Mouse (Mus musculus) lung, postnatal 0 days (tissue): ENCODE measurements around the gene Gtdc1. TPM values are rescaled to one million over a fixed set of nuclear protein-coding genes. Genes with fewer than 3 reads are reported as not detected.
"Not testable (repeated sequence)": the region's sequence is repeated elsewhere in the genome, so short reads cannot be mapped to it uniquely, and the experiment has no call there.

Experiments
- ATAC-seq: fragments of 200-750 bp; cut with Nextera tagmentation; 2 replicates; pipeline ENCODE4 v1.8.0; 2017; ENCODE audit warnings: moderate library complexity
- DNase-seq: peaks from one replicate; pipeline ENCODE4 v3.0.0-alpha.2; 2016; ENCODE audit warnings: low spot score
- H3K27ac ChIP-seq: fragments of 300-500 bp; sonication (generic); 2 replicates; pipeline ENCODE4 v1.5.1; 2014; ENCODE audit warnings: antibody characterized with exemption, mild to moderate bottlenecking, low read length, mixed read lengths
- H3K27me3 ChIP-seq: fragments of 300-500 bp; sonication (generic); replicated peaks from 2 replicates; pipeline ENCODE4 v1.6.1; 2014; ENCODE audit warnings: low read length, mixed read lengths; ENCODE audit not compliant: insufficient read depth
- H3K36me3 ChIP-seq: fragments of 300-500 bp; sonication (generic); 2 replicates; pipeline ENCODE4 v1.6.1; 2014; ENCODE audit warnings: low read length, mixed read lengths; ENCODE audit not compliant: insufficient read depth
- H3K4me1 ChIP-seq: fragments of 300-500 bp; sonication (generic); 2 replicates; pipeline ENCODE4 v1.6.1; 2014; ENCODE audit warnings: antibody characterized with exemption, low read depth, low read length, mixed read lengths; ENCODE audit not compliant: insufficient read depth
- H3K4me2 ChIP-seq: fragments of 300-500 bp; sonication (generic); replicated peaks from 2 replicates; pipeline ENCODE4 v1.6.1; 2014; ENCODE audit warnings: low read depth, mild to moderate bottlenecking, low read length, moderate library complexity, mixed read lengths
- H3K4me3 ChIP-seq: fragments of 300-500 bp; sonication (generic); 2 replicates; pipeline ENCODE4 v1.5.1; 2014; ENCODE audit warnings: low read depth, low read length
- H3K9ac ChIP-seq: fragments of 300-500 bp; sonication (generic); replicated peaks from 2 replicates; pipeline ENCODE4 v1.6.1; 2014; ENCODE audit warnings: low read depth, mild to moderate bottlenecking
- H3K9me3 ChIP-seq: fragments of 300-500 bp; sonication (generic); 2 replicates; pipeline ENCODE4 v1.6.1; 2016; ENCODE audit warnings: low read length, mixed read lengths
- CTCF ChIP-seq: IDR thresholded peaks from 2 replicates; pipeline ENCODE4 v1.5.1; 2016; ENCODE audit warnings: antibody characterized with exemption, mild to moderate bottlenecking
- EP300 ChIP-seq: IDR thresholded peaks from 2 replicates; pipeline ENCODE4 v1.6.1; 2016; ENCODE audit warnings: antibody characterized with exemption, mild to moderate bottlenecking, control low read depth
- WGBS: fragments of 180-500 bp; shearing (Covaris S2); extraction: QIAGEN DNeasy Blood & Tissue Kit; methylation state at CpG from one replicate; pipeline ENCODE4 v1.1.7; 2014; 5-methylcytosine and 5-hydroxymethylcytosine counted together
- polyA plus RNA-seq: library from polyadenylated mRNA; unstranded; fragments of >200 nt; fragmentation: Nextera tagmentation; extraction: Ambion mirVana; gene quantifications from 2 replicates; pipeline ENCODE4 v1.2.1, GENCODE M21; 2015

The Gtdc1 gene
- polyA plus RNA-seq, 1 experiment from 2014 or later, result 10.0 TPM

GRCm38 (mm10) chr2:44625154-44625553 is 302.3 kb downstream of the Gtdc1 start:
- TF ChIP-seq EP300 (no peak), CTCF (no peak)
- DNase-seq (no peak), ATAC-seq (no peak)
- H3K9me3 ChIP-seq, result no peaks in the 10 kb centered on the region
- H3K9ac ChIP-seq, result no peak overlapping the region
- no peaks in the 10 kb centered on the region for H3K4me1 ChIP-seq
- H3K4me3 ChIP-seq, result no peak overlapping the region
- no peaks in the 10 kb centered on the region for H3K27me3 ChIP-seq
- H3K36me3 ChIP-seq, result no peaks in the 10 kb centered on the region
- 72% methylated on average over 3 of the region's 3 CpGs for WGBS
- H3K4me2 ChIP-seq, result no peak overlapping the region
- H3K27ac ChIP-seq, result no peak overlapping the region

- WGBS, result 71% methylated on average over 3 of the region's 3 CpGs
- Histone ChIP-seq H3K4me1 (no peaks in the 10 kb centered on the region), H3K9ac (no peak overlapping the region), H3K4me3 (no peak overlapping the region), H3K27ac (no peak overlapping the region), H3K36me3 (no peaks in the 10 kb centered on the region), H3K27me3 (no peaks in the 10 kb centered on the region), H3K9me3 (no peaks in the 10 kb centered on the region), H3K4me2 (no peak overlapping the region)
- TF ChIP-seq CTCF, result no peak
- TF ChIP-seq EP300, result no peak
- ATAC-seq, result no peak
- DNase-seq, result no peak
These were observed 305.0 kb downstream of the Gtdc1 start for GRCm38 (mm10) chr2:44622471-44622870.

- not testable (repeated sequence) for H3K4me3 ChIP-seq, H3K9ac ChIP-seq, ATAC-seq, H3K27ac ChIP-seq, H3K4me2 ChIP-seq, H3K36me3 ChIP-seq, H3K4me1 ChIP-seq, H3K9me3 ChIP-seq, DNase-seq, H3K27me3 ChIP-seq
- WGBS, result 81% methylated on average over 3 of the region's 3 CpGs
These were observed 327.8 kb downstream of the Gtdc1 start for GRCm38 (mm10) chr2:44599653-44600052.

- H3K4me3 ChIP-seq, result no peak overlapping the region
- ATAC-seq (no peak), DNase-seq (no peak)
- H3K27me3 ChIP-seq, result no peaks in the 10 kb centered on the region
- H3K27ac ChIP-seq, result no peak overlapping the region
- no peak overlapping the region for H3K9ac ChIP-seq
- no peaks in the 10 kb centered on the region for H3K4me1 ChIP-seq
- H3K36me3 ChIP-seq, result no peaks in the 10 kb centered on the region
- H3K4me2 ChIP-seq, result no peak overlapping the region
- H3K9me3 ChIP-seq, result no peaks in the 10 kb centered on the region
- WGBS, result 73% methylated on average over 1 of the region's 1 CpGs
- no peak for TF ChIP-seq EP300
- no peak for TF ChIP-seq CTCF
These were observed 333.2 kb downstream of the Gtdc1 start for GRCm38 (mm10) chr2:44594276-44594675.

GRCm38 (mm10) chr2:44590881-44591280 is 336.6 kb downstream of the Gtdc1 start:
- TF ChIP-seq EP300, result no peak
- TF ChIP-seq CTCF, result no peak
- no peaks in the 10 kb centered on the region for H3K9me3 ChIP-seq
- no peaks in the 10 kb centered on the region for H3K27me3 ChIP-seq
- H3K4me1 ChIP-seq, result no peaks in the 10 kb centered on the region
- DNase-seq, result no peak
- no peak overlapping the region for H3K27ac ChIP-seq
- no peak overlapping the region for H3K9ac ChIP-seq
- H3K4me3 ChIP-seq, result no peak overlapping the region
- 42% methylated on average over 4 of the region's 4 CpGs for WGBS
- no peaks in the 10 kb centered on the region for H3K36me3 ChIP-seq
- no peak for ATAC-seq
- no peak overlapping the region for H3K4me2 ChIP-seq

- no peak for TF ChIP-seq EP300
- no peak for TF ChIP-seq CTCF
- no peak for ATAC-seq
- H3K27me3 ChIP-seq, result no peaks in the 10 kb centered on the region
- no peak overlapping the region for H3K9ac ChIP-seq
- no peak overlapping the region for H3K4me2 ChIP-seq
- no peaks in the 10 kb centered on the region for H3K36me3 ChIP-seq
- H3K9me3 ChIP-seq, result no peaks in the 10 kb centered on the region
- H3K4me3 ChIP-seq, result no peak overlapping the region
- DNase-seq, result no peak
- H3K4me1 ChIP-seq, result no peaks in the 10 kb centered on the region
- no peak overlapping the region for H3K27ac ChIP-seq
These were observed 343.4 kb downstream of the Gtdc1 start for GRCm38 (mm10) chr2:44584061-44584460.

- no peak overlapping the region for H3K9ac ChIP-seq
- no peak overlapping the region for H3K27ac ChIP-seq
- H3K9me3 ChIP-seq, result no peaks in the 10 kb centered on the region
- ATAC-seq (peak; percentile 26; the same call in 1 of the 2 replicates), DNase-seq (peak; percentile 53)
- no peaks in the 10 kb centered on the region for H3K36me3 ChIP-seq
- no peak for TF ChIP-seq CTCF
- TF ChIP-seq EP300, result peak; percentile 56; the same call in 1 of the 2 replicates
- H3K4me3 ChIP-seq, result no peak overlapping the region
- H3K27me3 ChIP-seq, result no peaks in the 10 kb centered on the region
- H3K4me1 ChIP-seq, result no peaks in the 10 kb centered on the region
- no peak overlapping the region for H3K4me2 ChIP-seq
These were observed 344.0 kb downstream of the Gtdc1 start for GRCm38 (mm10) chr2:44583491-44583890.
